Mouse (Mus musculus): ENCODE measurements around the gene Ankib1.
"Not testable (repeated sequence)": the region's sequence is repeated elsewhere in the genome, so short reads cannot be mapped to it uniquely, and the experiment has no call there.

The Ankib1 gene

GRCm38 (mm10) chr5:3725491-3725890 lies 77.2 kb downstream of the Ankib1 start:
- no peak for DNase-seq (ENCODE audit: low read depth, low spot score)

- DNase-seq (ENCODE audit: low read depth, low spot score), result no peak
Measured at GRCm38 (mm10) chr5:3723415-3723814, 79.3 kb downstream of the Ankib1 start.

GRCm38 (mm10) chr5:3722873-3723272 lies 79.9 kb downstream of the Ankib1 start:
- DNase-seq (ENCODE audit: low read depth, low spot score), result no peak

GRCm38 (mm10) chr5:3719371-3719770 lies 83.4 kb downstream of the Ankib1 start:
- no peak for DNase-seq (ENCODE audit: low read depth, low spot score)

GRCm38 (mm10) chr5:3715800-3716199 lies 86.9 kb downstream of the Ankib1 start:
- DNase-seq (ENCODE audit: low read depth, low spot score), result no peak

GRCm38 (mm10) chr5:3702180-3702579 lies 100.5 kb downstream of the Ankib1 start:
- no peak for DNase-seq (ENCODE audit: low read depth, low spot score)

GRCm38 (mm10) chr5:3700025-3700424 lies 102.7 kb downstream of the Ankib1 start:
- DNase-seq (ENCODE audit: low read depth, low spot score), result no peak

- no peak for DNase-seq (ENCODE audit: low read depth, low spot score)
Measured at GRCm38 (mm10) chr5:3696031-3696430, 106.7 kb downstream of the Ankib1 start.

GRCm38 (mm10) chr5:3695191-3695590 lies 107.5 kb downstream of the Ankib1 start:
- DNase-seq (ENCODE audit: low read depth, low spot score), result no peak

GRCm38 (mm10) chr5:3692956-3693355 lies 109.8 kb downstream of the Ankib1 start:
- no peak for DNase-seq (ENCODE audit: low read depth, low spot score)

- DNase-seq (ENCODE audit: low read depth, low spot score), result no peak
Measured at GRCm38 (mm10) chr5:3691283-3691682, 111.4 kb downstream of the Ankib1 start.

- DNase-seq (ENCODE audit: low read depth, low spot score), result no peak
Measured at GRCm38 (mm10) chr5:3688298-3688697, 114.4 kb downstream of the Ankib1 start.

GRCm38 (mm10) chr5:3669938-3670554 lies 132.7 kb downstream of the Ankib1 start:
- no peak for DNase-seq (ENCODE audit: low read depth, low spot score)

GRCm38 (mm10) chr5:3666585-3666984 lies 136.1 kb downstream of the Ankib1 start:
- no peak for DNase-seq (ENCODE audit: low read depth, low spot score)

GRCm38 (mm10) chr5:3665225-3665624 lies 137.5 kb downstream of the Ankib1 start:
- no peak for DNase-seq (ENCODE audit: low read depth, low spot score)

- DNase-seq (ENCODE audit: low read depth, low spot score), result no peak
Measured at GRCm38 (mm10) chr5:3657085-3657484, 145.6 kb downstream of the Ankib1 start, which contains the start of gene Gatad1. Gene Gatad1 (minus strand): TSS chr5:3657185.

GRCm38 (mm10) chr5:3653801-3654200 lies 148.9 kb downstream of the Ankib1 start:
- no peak for DNase-seq (ENCODE audit: low read depth, low spot score)

GRCm38 (mm10) chr5:3652903-3653575 lies 149.7 kb downstream of the Ankib1 start:
- DNase-seq (ENCODE audit: low read depth, low spot score), result not testable (repeated sequence)

- DNase-seq (ENCODE audit: low read depth, low spot score), result no peak
Measured at GRCm38 (mm10) chr5:3651621-3652020, 151.1 kb downstream of the Ankib1 start.

- DNase-seq (ENCODE audit: low read depth, low spot score), result no peak
Measured at GRCm38 (mm10) chr5:3650881-3651280, 151.8 kb downstream of the Ankib1 start, which contains the start of gene Tmbim7. Gene Tmbim7 (plus strand): TSS chr5:3651181.

- DNase-seq (ENCODE audit: low read depth, low spot score), result no peak
Measured at GRCm38 (mm10) chr5:3648849-3649210, 153.9 kb downstream of the Ankib1 start.

- DNase-seq (ENCODE audit: low read depth, low spot score), result no peak
Measured at GRCm38 (mm10) chr5:3648206-3648848, 154.4 kb downstream of the Ankib1 start.

GRCm38 (mm10) chr5:3647708-3648121 lies 155.0 kb downstream of the Ankib1 start:
- peak; percentile 82 for DNase-seq (ENCODE audit: low read depth, low spot score)

Measured in embryo, embryonic 11.5 days (tissue).